Mouse (Mus musculus): Measurements from ENCODE around the gene Plod2.

Plod2 gene

GRCm38 (mm10) chr9:92541977-92542561, at the start of gene Plod2:
TSS of gene Plod2 (plus strand) at chr9:92542223.
- in situ Hi-C loops (cut with MboI): no loop called here

- in situ Hi-C loops (cut with MboI): no loop called here
Observed at GRCm38 (mm10) chr9:92499710-92500410, 42.2 kb upstream of the Plod2 start.

DNA sequence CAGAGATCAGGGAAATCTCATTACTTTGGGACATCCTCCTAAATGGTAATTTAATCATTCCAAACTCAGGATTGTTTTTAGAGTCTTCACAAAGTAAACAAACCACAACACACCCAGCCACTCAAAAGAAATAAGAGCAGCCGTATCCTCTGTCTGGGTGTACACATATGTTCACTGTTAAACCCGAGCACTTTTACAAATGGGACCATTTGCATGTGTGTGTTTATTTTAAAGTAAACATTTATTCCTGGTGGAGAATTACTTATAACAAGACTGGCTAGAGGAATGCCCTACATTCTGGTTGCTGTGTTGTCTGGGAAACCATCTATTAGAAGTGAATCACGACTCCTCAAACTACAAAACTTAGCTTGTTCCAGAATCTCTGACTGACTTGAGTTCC, 37.8 kb upstream of the Plod2 start:
- in situ Hi-C loops (cut with MboI): no loop called here

DNA sequence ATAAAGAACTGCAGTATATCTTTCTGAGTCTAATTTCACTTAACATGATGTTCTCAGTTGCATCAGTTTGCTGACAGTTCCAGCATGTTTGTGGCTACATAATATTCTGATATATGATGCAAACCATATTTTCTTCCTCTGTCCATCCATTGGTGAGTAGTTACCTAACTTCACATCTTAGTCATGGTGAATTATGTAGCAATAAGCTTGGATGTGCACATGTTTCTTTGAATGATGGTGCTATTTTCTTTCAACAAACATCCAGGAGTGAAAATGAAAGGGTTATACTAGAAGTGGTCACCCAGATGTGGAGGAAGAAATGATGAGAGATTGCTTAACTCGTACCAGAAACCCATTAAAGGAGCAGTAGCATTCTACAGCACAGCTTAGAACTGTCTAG, 37.1 kb upstream of the Plod2 start:
- in situ Hi-C loops (cut with MboI): no loop called here

DNA sequence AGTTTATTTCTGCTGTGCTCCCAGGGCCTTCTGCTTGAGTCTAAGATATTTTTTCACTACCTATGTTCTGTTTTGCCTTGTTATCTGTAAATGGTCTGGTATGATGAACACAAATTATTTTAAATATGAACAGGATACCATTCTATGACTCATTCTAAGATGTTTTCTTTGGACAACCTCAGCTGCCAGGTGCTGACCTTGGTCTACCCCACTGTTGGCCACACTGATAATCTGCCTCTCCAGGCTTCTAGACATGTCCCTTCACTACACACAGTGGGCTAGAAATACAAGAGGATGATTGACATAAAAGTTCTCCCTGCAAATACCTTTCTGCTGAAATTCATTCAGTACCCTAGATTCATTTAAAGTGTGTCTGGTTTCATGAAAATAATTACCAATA, 30.3 kb upstream of the Plod2 start:
- in situ Hi-C loops (cut with MboI): no loop called here

- in situ Hi-C loops (cut with MboI): no loop called here
Observed at GRCm38 (mm10) chr9:92517036-92517435, 25.0 kb upstream of the Plod2 start.

DNA sequence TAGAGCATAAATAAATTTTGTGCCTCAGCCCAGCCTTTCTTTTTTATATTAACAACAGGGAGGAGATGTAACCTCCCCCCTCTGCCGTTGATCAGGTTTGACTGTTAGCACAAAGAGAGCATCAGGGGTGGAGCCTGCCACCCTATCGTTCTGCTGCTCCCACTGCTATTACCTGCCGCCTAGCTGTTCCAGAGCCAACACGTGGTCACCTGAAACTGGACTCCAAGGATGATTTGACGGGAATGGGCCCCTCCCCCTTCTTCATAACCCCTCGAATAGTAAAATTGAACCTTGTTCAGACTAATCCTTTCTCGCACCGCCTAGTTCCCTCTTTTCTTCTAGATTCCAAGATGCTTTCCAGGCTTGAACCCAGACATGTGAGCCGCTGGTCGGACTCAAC, 21.3 kb upstream of the Plod2 start:
- in situ Hi-C loops (cut with MboI): no loop called here

DNA sequence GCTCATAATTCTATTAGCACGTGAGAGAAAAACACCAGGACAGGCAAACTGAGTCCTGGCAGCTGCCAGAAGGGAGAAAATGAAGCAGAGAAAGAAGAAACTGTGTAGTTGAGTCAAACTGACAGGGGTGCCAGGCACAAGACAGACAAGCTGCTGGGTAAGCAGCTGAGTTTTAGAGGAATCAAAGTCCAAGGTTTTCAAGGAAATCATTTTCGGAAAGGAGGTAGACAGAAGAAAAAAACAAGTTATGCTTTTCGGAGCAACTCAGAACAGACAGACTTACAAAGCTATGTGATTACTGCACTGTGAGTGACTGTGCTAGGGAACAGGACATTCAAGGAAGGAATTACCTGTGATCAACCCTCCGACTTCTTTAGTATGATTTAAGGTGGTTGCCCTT, 17.5 kb upstream of the Plod2 start:
- in situ Hi-C loops (cut with MboI): no loop called here

GRCm38 (mm10) chr9:92530055-92530454, 12.0 kb upstream of the Plod2 start:
- in situ Hi-C loops (cut with MboI): no loop called here

DNA sequence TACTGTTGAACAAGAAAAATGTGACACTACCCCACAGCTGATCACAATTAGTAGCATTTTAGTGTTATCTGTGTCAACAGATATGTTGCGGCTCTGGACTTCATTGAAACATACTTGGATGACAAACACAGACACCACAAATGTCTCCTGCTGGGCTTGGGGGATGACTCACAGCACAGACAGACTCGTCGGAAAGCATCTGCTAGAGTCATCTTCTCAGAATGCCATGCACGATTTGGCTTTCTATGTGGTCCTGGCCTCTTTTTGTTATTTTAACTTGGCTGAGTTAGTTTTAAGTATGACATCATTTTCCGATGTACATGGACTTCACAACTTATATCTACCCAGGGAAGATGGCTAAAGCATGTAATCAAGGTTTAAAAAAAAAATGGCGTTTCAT, 4.3 kb upstream of the Plod2 start:
- in situ Hi-C loops (cut with MboI): no loop called here

DNA sequence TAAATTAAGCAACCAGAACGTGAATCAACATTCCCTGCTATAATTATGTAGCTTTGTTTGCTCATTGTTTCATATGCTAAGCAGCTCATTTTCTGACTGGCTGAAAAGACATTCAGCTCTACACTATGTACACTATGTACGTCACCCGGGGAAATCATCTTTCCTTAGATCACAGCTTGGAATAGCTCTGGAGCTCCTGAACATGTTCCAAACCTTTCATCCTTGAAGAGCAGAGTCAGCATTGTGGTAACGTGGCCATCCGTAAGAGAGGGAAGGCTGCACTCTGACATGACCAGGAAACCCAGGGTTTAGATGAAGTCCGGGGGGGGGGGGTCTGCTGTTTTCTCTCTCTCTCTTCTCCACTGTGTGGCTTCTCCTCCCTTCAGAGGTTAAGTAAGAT, 3.8 kb upstream of the Plod2 start:
- in situ Hi-C loops (cut with MboI): no loop called here

GRCm38 (mm10) chr9:92542591-92543416, 781 bp downstream of the Plod2 start:
- in situ Hi-C loops (cut with MboI): no loop called here

- in situ Hi-C loops (cut with MboI): no loop called here
Observed at GRCm38 (mm10) chr9:92544146-92544545, 2.1 kb downstream of the Plod2 start.

GRCm38 (mm10) chr9:92545021-92545420, 3.0 kb downstream of the Plod2 start:
- in situ Hi-C loops (cut with MboI): no loop called here

DNA sequence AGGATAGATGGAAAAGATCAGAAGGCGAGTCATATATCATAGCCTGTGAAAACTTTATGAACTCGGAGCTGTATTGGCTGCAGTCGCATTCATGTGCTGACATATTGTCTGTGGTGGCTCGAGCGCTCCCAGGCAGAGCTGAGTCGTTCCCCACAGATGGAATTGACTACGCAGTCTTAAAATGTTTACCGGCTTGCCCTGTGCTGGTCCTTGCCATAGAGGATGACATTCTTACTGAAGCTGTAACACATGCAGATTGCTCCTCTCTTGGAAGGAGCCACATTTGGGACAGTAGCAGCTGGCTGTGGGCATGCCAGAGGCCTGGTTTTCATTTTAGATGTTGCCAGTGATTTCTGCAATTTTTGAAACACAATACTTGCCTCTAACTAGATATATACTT, 4.4 kb downstream of the Plod2 start:
- in situ Hi-C loops (cut with MboI): no loop called here

- in situ Hi-C loops (cut with MboI): no loop called here
Observed at GRCm38 (mm10) chr9:92547106-92547505, 5.1 kb downstream of the Plod2 start.

GRCm38 (mm10) chr9:92547821-92548220, 5.8 kb downstream of the Plod2 start:
- in situ Hi-C loops (cut with MboI): no loop called here

DNA sequence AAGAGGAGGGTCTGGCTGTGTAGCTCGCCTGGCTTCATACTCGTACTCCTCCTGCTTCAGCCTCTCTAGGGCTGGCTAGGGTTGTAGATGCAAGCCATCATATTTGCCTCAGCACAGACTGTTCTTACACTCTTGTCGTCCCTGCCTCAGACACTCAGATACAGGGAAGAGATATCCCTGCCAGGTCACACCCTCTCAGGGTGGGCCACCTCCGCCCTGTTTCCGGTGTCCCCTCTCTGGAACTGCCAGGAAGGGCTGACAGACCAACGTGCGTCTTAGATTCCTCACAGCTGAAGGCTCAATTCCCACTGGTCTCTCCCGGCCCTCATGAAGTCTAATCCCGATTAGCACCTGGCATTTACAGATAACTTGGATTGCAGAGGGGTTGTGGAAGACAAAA, 6.6 kb downstream of the Plod2 start:
- in situ Hi-C loops (cut with MboI): no loop called here

DNA sequence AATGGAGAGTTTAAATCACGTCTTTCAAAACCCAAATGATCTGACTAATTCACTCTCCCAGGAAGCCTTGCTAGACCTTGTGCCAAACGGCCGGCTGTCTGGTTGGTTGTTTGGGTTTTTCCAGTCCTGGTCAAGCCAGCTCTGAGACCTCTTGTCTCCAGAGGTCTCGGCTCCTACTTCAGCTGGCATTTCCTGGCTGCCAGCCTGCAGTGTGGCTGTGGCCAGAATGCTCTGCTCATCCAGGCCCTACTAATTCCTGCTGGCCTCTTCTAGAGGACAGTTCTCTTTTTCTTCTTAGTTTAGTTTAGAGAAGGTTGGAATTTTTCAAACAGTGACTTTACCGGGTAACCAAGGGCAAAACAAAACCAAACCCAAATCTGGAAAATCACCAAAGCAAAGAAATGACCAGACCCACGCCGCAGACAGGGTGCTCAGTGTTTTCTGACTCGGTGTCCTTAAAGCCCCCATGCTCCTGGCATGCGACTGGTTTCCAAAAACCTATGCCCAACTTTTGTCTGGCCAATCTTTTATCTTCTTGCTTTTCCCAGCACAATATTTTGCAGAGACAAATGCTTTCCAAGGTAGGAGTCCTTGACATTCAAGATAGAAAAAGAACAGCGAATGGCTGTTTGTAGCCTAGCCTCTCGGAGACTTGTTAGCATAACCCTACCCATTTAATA, 7.9 kb downstream of the Plod2 start:
- in situ Hi-C loops (cut with MboI): no loop called here

GRCm38 (mm10) chr9:92550981-92551380, 9.0 kb downstream of the Plod2 start:
- in situ Hi-C loops (cut with MboI): no loop called here

DNA sequence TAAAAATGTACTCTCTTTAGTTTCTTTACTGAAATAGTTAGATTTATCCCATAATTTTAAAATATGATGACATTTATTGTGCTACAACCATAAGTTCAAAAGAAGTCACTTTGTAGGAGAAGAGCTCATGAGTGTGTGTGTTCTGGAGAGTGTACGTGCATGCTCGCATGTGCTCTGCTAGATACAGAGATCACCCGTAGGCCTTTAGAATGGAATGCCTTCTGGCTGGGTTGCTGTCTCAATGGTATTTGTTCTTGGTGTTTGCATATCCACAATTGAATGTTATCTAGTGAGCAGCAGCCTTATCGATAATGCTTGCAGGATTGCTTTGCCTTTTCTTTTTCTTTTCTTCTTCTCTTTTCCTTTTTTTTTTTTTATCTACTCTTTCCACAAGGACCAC, 9.6 kb downstream of the Plod2 start:
- in situ Hi-C loops (cut with MboI): no loop called here

GRCm38 (mm10) chr9:92552691-92553090, 10.7 kb downstream of the Plod2 start:
- in situ Hi-C loops (cut with MboI): no loop called here

All from mature B cell (primary cell).